Mouse (Mus musculus) liver, postnatal 0 days (tissue): ENCODE measurements around the gene Trpv1. TPM values are rescaled to one million over a fixed set of nuclear protein-coding genes. Genes with fewer than 3 reads are reported as not detected.

Experiments used
- ATAC-seq: fragments of 200-750 bp; cut with Nextera tagmentation; 2 replicates; pipeline ENCODE4 v1.8.0; 2017; ENCODE audit warnings: mild to moderate bottlenecking, moderate library complexity
- DNase-seq: peaks from one replicate; pipeline ENCODE4 v3.0.0-alpha.2; 2016
- H3K27ac ChIP-seq: fragments of 300-500 bp; sonication (generic); 2 replicates; pipeline ENCODE4 v1.5.1; 2014; ENCODE audit warnings: antibody characterized with exemption, moderate library complexity, mild to moderate bottlenecking, low read depth
- H3K27me3 ChIP-seq: fragments of 300-500 bp; sonication (generic); 2 replicates; pipeline ENCODE4 v1.6.1; 2014; ENCODE audit warnings: low read length, control low read depth, mixed read lengths; ENCODE audit not compliant: insufficient read depth
- H3K36me3 ChIP-seq: fragments of 300-500 bp; sonication (generic); replicated peaks from 2 replicates; pipeline ENCODE4 v1.6.1; 2014; ENCODE audit warnings: mild to moderate bottlenecking, control low read depth, low read length, moderate library complexity, mixed read lengths; ENCODE audit not compliant: insufficient read depth
- H3K4me1 ChIP-seq: fragments of 300-500 bp; sonication (generic); 2 replicates; pipeline ENCODE4 v1.6.1; 2014; ENCODE audit warnings: antibody characterized with exemption, mild to moderate bottlenecking, control low read depth; ENCODE audit not compliant: insufficient read depth
- H3K4me2 ChIP-seq: fragments of 300-500 bp; sonication (generic); 2 replicates; pipeline ENCODE4 v1.6.1; 2014; ENCODE audit warnings: low read depth, mild to moderate bottlenecking, low read length, moderate library complexity, mixed read lengths
- H3K4me3 ChIP-seq: fragments of 300-500 bp; sonication (generic); 2 replicates; pipeline ENCODE4 v1.5.1; 2014; ENCODE audit warnings: low read depth, low read length
- H3K9ac ChIP-seq: fragments of 300-500 bp; sonication (generic); replicated peaks from 2 replicates; pipeline ENCODE4 v1.6.1; 2014; ENCODE audit warnings: mild to moderate bottlenecking, moderate library complexity
- H3K9me3 ChIP-seq: fragments of 300-500 bp; sonication (generic); 2 replicates; pipeline ENCODE4 v1.6.1; 2016; ENCODE audit warnings: mild to moderate bottlenecking, control low read depth, low read length, mixed read lengths
- CTCF ChIP-seq: sonication (generic); IDR thresholded peaks from 2 replicates; pipeline ENCODE4 v1.5.1; 2016; ENCODE audit warnings: antibody characterized with exemption, low read depth
- EP300 ChIP-seq: IDR thresholded peaks from 2 replicates; pipeline ENCODE4 v1.6.1; 2016; ENCODE audit warnings: antibody characterized with exemption, low read depth, mild to moderate bottlenecking
- WGBS: fragments of 180-500 bp; shearing (Covaris S2); extraction: QIAGEN DNeasy Blood & Tissue Kit; methylation state at CpG from one replicate; pipeline ENCODE4 v1.1.7; 2014; ENCODE audit not compliant: insufficient replicate concordance; 5-methylcytosine and 5-hydroxymethylcytosine counted together
- polyA plus RNA-seq: library from polyadenylated mRNA; unstranded; fragments of >200 nt; fragmentation: Nextera tagmentation; extraction: Ambion mirVana; gene quantifications from 2 replicates; pipeline ENCODE4 v1.2.1, GENCODE M21; 2015

The Trpv1 gene
- polyA plus RNA-seq, 1 experiment from 2014 or later = 0.07 TPM

GRCm38 (mm10) chr11:73198603-73199229, 35.4 kb upstream of the Trpv1 start, which contains the start of gene Ctns:
TSS of gene Ctns (minus strand) at chr11:73199042.
- ATAC-seq (peak; percentile 95), DNase-seq (peak; percentile 85)
- peak within 1 kb of the TSS; percentile 71 for H3K4me3 ChIP-seq
- peak within 1 kb of the TSS; percentile 89 for H3K27ac ChIP-seq
- no peak for TF ChIP-seq CTCF
- no peak for TF ChIP-seq EP300
- peaks cover 9% of the 10 kb centered on the region; the same call in 1 of the 2 replicates for H3K36me3 ChIP-seq
- no peaks in the 10 kb centered on the region for H3K27me3 ChIP-seq
- no peaks in the 10 kb centered on the region for H3K9me3 ChIP-seq
- H3K4me1 ChIP-seq = peaks cover 18% of the 10 kb centered on the region
- peak within 1 kb of the TSS; percentile 87 for H3K9ac ChIP-seq
- 2% methylated on average over 22 of the region's 22 CpGs for WGBS
- H3K4me2 ChIP-seq = peak within 1 kb of the TSS; percentile 97

GRCm38 (mm10) chr11:73199230-73199712, 34.8 kb upstream of the Trpv1 start, which contains the start of gene Shpk:
TSS of gene Shpk (plus strand) at chr11:73199460.
- Histone ChIP-seq H3K9me3 (no peaks in the 10 kb centered on the region), H3K4me2 (peak within 1 kb of the TSS; percentile 97), H3K4me3 (peak within 1 kb of the TSS; percentile 71), H3K4me1 (peaks cover 18% of the 10 kb centered on the region), H3K27ac (peak within 1 kb of the TSS; percentile 89), H3K36me3 (peaks cover 7% of the 10 kb centered on the region; the same call in 1 of the 2 replicates), H3K27me3 (no peaks in the 10 kb centered on the region), H3K9ac (peak within 1 kb of the TSS; percentile 87)
- DNase-seq = peak; percentile 93
- peak; percentile 96 for ATAC-seq
- 1% methylated on average over 32 of the region's 32 CpGs for WGBS
- TF ChIP-seq EP300 (no peak), CTCF (no peak)

- H3K27ac ChIP-seq = peak overlapping the region; percentile 89
- ATAC-seq (peak; percentile 36), DNase-seq (peak; percentile 70)
- H3K4me1 ChIP-seq = peaks cover 18% of the 10 kb centered on the region
- H3K36me3 ChIP-seq = peaks cover 7% of the 10 kb centered on the region; the same call in 1 of the 2 replicates
- H3K4me3 ChIP-seq = peak overlapping the region; percentile 71
- peak overlapping the region; percentile 87 for H3K9ac ChIP-seq
- no peaks in the 10 kb centered on the region for H3K9me3 ChIP-seq
- WGBS = 2% methylated on average over 12 of the region's 12 CpGs
- TF ChIP-seq EP300 (no peak), CTCF (no peak)
- H3K27me3 ChIP-seq = no peaks in the 10 kb centered on the region
- H3K4me2 ChIP-seq = peak overlapping the region; percentile 97
These were observed 34.2 kb upstream of the Trpv1 start for GRCm38 (mm10) chr11:73199879-73200278.

GRCm38 (mm10) chr11:73201021-73201420, 33.1 kb upstream of the Trpv1 start:
- DNase-seq = no peak
- no peak overlapping the region for H3K27ac ChIP-seq
- 71% methylated on average over 2 of the region's 2 CpGs for WGBS

GRCm38 (mm10) chr11:73201597-73201996, 32.5 kb upstream of the Trpv1 start:
- Histone ChIP-seq H3K36me3 (peaks cover 3% of the 10 kb centered on the region; the same call in 1 of the 2 replicates), H3K4me1 (peaks cover 18% of the 10 kb centered on the region), H3K4me2 (no peak overlapping the region), H3K27ac (no peak overlapping the region), H3K9ac (no peak overlapping the region), H3K9me3 (no peaks in the 10 kb centered on the region), H3K4me3 (no peak overlapping the region), H3K27me3 (no peaks in the 10 kb centered on the region)
- ATAC-seq (no peak), DNase-seq (no peak)
- TF ChIP-seq EP300 = no peak
- TF ChIP-seq CTCF = peak; percentile 37; the same call in 1 of the 2 replicates
- WGBS = 42% methylated on average over 4 of the region's 4 CpGs

More at GRCm38 (mm10) chr11:73201021-73201420, 33.1 kb upstream of the Trpv1 start:
- no peak overlapping the region for H3K9ac ChIP-seq
- peaks cover 18% of the 10 kb centered on the region for H3K4me1 ChIP-seq
- no peak overlapping the region for H3K4me3 ChIP-seq
- TF ChIP-seq CTCF (no peak), EP300 (no peak)
- no peak for ATAC-seq
- H3K4me2 ChIP-seq = no peak overlapping the region
- no peaks in the 10 kb centered on the region for H3K27me3 ChIP-seq
- H3K36me3 ChIP-seq = peaks cover 3% of the 10 kb centered on the region; the same call in 1 of the 2 replicates
- H3K9me3 ChIP-seq = no peaks in the 10 kb centered on the region

GRCm38 (mm10) chr11:73203895-73204294, 30.2 kb upstream of the Trpv1 start:
- no peak overlapping the region for H3K9ac ChIP-seq
- H3K9me3 ChIP-seq = no peaks in the 10 kb centered on the region
- peaks cover 3% of the 10 kb centered on the region; the same call in 1 of the 2 replicates for H3K36me3 ChIP-seq
- no peaks in the 10 kb centered on the region for H3K27me3 ChIP-seq
- peaks cover 13% of the 10 kb centered on the region for H3K4me1 ChIP-seq
- H3K4me3 ChIP-seq = no peak overlapping the region
- ATAC-seq (no peak), DNase-seq (no peak)
- TF ChIP-seq EP300 (no peak), CTCF (no peak)
- WGBS = 81% methylated on average over 8 of the region's 8 CpGs
- H3K4me2 ChIP-seq = no peak overlapping the region
- no peak overlapping the region for H3K27ac ChIP-seq
